Mouse (Mus musculus): ENCODE measurements at regions not wholly inside any gene's neighbourhood (a gene's known extent, or its start where the extent isn't known, plus 50 kb on each side); places are given as distances from the start of the nearest gene placed in this dataset.
"Not testable (repeated sequence)": the region's sequence is repeated elsewhere in the genome, so short reads cannot be mapped to it uniquely, and the experiment has no call there.

DNA sequence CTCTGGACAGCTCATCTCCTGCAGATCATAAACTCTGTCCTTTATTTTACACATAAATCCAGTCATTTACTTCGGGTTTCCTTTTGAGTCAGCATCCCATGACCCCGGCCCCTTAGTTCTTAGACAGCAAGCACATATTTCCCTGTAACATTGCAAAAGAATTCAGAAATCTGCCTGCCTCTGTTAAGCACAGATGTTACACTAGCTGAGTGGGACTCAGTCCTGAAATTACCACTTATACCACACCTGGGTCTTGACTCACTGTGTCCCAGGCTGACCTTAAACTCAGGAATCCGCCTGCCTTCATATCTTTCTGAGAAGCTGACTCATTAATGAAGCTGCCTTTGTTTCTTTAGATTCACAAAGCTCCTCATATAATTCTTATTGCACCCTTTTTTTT, 139.9 kb downstream of the Sptssa start:
- DNase-seq, result no peak

DNA sequence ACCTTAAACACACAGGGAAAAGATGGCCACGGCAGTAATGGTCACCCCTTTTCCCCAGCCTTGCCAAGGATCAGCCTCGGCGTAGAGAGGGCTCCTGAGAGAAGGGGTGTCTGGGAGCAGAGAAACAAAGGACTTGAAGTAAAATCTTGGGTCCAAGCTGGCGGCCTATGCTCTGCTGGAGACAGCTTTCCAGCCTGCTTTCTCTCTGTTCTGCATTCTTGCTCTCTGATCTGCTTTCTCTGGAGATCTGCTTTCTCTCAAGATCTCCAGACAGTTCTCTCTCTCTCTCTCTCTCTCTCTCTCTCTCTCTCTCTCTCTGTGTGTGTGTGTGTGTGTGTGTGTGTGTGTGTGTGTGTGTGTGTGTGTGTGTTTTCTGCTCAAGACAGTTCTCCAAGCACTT, 140.3 kb downstream of the Sptssa start:
- DNase-seq, result not testable (repeated sequence)

DNA sequence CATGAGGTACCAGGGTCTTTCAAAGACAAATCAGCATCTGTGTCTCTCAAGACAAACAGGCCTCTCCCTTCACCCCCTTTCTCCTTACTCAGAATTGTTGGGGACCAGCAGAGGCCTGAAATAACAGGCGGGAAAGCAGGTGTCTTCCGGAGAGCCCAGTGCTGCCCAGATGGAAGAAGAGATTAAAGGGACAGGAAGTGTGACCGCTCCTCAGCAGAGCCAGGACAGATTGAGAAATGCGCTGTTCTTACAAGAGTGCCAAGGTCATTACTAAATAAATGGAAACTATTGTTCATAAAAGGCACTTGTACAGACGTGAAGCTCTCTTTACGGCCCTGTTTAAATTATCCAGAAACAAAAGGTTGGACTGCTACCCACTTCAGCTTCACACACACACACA, 146.5 kb downstream of the Sptssa start:
- peak; percentile 5 for DNase-seq

DNA sequence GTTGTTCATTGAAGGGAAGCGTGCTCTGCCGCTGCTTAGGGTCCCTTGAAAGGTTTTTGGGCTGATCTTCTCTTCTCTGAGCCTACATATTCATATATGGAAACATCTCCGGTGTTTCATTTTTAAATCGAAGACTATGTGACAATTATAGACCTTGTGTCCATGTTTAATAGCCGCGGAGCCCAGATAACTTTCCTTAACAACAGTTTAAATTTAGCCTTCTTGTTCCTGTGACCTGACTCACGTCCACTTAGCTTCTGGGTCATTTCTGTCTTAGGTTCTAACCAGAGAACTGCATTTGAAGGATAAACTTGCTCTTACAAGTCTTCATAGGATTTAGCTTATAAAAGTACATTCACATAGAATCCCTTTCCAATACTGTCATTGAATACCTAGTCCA, 153.6 kb downstream of the Sptssa start:
- no peak for DNase-seq

DNA sequence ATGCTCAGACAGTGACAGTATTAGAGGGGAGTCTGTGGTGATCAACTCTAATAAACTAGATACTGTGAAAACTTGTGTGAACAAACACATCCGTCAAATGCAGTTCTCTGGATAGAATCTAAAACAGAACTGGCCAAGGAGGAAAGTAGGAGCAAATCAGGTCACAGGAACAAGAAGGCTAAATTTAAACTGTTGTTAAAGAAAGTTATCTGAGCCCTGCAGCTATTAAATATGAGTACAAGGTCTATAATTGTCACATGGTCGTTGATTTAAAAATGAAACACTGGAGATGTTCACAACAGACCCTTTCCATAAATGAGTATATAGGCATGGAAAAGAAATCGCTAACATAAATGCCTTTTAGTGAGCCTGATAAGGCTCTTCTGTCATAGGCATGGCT, 156.4 kb downstream of the Sptssa start:
- no peak for DNase-seq

DNA sequence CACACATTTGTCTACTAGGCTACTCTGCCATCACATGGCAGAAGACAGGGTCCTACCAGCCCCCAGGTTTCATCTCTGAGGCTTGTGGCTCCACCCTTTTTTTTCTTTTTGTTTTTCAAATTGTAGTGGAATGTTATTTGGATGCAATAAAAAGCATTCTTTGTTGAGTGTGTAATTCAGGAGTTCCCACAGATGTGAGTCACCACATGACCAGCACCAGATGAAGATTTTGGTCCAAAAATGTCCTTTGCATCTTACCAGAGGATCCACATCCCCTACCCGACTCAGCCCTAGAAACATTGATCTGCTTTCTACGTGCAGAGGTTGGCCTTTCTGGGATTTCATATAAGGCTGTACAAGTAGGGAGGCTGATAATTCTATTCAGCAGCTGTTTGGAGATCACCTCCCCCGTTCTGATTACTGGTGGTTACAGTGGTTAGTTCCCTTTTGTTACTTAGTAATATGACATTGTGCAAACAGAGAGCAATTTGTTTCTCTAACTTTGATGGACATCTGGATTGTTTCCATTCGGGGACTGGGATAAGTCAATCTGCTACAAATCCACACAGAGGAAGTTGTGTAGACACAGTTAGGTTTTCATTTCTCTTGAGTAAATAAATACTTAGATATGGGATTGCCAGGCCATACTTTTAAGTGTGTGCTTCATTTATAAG, 160.5 kb downstream of the Sptssa start:
- no peak for DNase-seq

DNA sequence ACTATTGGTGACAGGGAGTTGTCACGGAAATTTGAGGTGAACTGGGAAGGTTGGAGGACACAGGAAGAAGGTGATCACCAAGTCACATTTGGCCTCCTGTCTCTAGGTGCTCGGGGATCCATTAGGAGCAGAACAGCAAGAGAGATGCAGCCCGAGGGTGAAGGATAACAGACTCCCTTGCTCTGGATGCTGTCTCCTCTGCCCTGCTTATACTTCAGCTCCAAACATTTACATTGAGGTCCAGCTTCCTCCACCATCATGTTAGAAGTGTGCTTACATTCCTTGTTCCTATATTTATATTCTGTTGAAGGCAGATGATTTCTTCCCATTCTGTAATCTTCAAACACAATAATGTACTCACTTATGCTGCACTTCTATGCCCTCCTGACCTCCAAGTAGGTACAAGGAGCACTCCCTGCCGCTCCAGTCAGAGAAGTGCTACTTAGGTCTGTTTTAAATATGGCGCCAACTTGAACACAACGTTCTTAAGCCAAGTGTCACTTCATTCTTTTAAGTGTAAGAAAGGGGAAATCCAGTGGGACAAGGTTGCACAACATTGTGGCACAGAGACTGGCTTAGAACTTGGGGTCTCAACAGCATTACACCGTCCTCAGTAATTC, 161.5 kb downstream of the Sptssa start:
- DNase-seq, result no peak

DNA sequence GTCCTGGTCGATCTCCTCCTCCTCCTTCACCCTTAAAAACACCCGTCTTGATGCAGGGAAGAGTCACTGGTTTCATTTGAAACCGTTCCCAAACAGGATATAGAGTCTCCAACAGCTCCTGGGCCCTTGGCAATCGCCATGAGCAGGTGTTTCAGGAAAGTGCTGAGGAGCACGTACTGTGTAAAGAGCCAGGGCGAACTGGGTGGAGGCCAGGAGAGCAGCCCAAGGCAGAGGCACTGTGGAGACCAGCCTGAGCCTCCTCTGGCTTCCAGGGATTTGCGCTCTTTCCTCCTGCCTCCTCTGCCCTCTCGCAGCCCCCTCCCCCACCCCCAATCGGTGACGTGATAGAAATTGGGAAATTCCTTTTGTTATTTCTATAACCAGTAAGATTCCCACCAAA, 163.6 kb downstream of the Sptssa start:
- peak; percentile 16 for DNase-seq

DNA sequence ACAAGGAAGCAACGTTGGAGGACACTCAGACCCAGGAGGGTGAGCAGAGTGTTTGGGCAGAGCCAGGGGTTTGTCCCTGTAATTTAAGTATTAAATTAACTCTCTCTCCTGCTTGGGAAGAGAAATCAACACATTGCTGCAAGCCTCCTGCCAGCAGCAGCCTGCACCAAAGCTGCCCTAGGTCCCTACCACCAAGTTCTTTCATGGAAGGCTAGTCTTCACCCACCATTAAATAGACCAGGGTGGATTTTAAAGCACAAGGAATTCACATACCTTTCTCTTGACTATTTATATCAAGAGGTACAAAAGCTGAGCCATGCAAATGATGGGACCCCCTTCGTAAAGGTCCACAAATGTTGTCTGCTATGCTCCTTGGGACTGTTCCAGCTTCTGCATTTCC, 165.9 kb downstream of the Sptssa start:
- DNase-seq, result no peak

DNA sequence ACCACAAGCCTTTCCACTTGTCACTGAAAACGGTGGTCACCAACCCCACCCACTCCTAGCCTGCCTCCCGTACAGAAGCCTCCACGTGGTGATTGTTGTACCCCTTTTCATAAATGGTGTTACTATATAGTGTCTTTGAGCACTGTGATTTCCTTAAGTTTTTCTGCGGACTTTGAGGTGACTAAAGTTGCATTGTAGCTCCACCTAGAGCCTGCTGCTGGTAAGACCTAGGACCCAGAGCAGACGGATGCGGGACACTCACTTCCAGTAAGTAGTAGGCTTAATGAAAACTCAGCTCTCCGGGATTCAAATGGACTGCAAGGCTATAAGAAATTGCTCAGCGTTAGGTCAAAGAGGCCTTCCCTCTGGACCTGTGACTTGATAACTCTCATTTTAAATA, 166.7 kb downstream of the Sptssa start:
- peak; percentile 6 for DNase-seq

DNA sequence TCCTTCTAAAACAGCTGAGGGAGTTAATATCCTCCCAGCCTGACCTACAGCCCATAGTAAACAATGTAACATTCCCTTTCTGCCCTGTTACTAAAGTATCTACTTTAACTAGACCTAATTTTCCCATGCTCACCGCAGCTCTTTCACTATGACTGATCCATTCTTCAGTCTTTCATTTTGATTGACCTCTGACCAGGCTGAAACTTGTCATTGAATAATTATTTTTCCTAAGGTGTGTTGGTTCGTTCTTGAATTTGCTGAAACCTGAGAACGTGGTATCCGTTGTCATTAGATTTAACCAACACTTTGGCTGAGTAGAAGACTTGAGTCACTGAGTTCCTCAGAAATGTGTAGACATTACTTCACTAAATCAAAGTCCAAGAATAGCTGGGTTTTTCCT, 168.7 kb downstream of the Sptssa start:
- no peak for DNase-seq

DNA sequence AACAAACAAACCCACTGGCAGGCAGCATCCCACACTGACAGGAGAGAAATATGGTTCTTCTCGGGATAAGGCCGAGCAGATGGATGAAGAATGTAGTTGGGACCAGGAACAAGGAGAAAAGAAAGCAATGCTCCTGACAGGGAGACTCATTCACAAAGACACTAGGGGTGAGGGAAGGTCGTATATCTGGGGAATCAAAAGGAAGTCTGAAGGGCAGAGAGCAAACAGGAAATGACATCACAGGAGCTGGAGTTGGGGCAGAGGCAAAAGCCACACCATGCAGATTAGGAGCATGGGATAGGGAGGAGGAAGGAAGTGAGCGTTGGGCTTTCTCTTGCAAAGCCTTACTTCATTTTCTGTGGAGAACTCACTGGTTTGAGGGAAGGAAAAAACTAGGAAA, 174.4 kb downstream of the Sptssa start:
- no peak for DNase-seq

DNA sequence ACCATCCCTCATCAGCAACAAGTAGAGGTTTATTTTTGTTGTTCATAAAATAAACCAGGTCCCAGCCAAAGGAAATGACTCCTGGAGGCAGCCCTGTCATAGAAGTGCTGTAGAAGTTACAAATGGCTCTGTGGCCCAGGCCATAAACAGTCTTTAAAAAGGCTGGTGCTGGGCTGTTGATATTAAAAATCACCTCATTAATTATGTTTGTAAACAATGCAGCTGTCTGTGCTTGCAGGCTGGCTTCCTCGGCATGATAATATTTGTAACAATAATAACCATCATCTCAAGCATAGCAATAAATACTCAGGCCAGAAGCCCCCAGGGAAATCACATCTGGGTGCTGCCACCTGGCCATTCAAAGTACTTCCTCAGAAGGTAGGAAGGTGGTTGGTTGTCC, 176.5 kb downstream of the Sptssa start:
- DNase-seq, result no peak

DNA sequence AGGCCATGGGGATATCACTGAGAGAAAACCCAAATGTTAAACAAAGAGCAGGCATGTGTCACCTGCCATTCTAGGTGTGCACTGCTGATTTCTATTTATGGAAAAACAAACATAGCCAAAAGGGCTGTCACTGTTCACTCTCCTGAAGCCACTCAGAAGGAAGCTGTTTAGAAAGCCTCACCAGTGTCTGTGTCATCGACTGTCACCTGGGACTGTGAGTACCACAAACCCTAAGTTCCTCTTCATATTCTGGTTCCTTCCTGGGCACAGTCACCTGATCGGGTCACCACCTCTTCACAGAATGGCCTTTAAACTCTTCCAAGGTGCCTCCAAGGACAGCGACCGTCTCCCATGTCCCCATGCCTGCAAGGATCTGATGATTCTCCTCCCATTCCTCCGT, 183.5 kb downstream of the Sptssa start:
- DNase-seq, result no peak

DNA sequence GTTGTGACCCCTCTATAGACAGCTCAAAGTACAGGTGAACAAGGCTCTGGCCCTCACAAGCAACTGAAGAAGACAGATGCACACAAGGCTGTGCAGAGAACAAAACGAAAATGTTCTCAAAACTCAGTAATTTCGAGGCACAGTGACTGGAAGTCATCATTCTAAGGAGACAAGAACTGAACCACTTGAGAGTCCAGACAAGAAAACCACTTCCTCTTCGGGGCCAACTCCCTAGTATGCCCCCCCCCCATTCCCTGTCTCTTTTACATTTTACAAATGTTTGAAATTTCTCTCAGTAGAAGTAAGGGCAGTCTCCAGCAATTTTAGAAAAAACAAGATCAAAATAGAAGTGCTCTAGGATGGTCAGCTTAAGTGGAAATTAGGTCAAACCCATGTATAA, 184.0 kb downstream of the Sptssa start:
- DNase-seq, result no peak

DNA sequence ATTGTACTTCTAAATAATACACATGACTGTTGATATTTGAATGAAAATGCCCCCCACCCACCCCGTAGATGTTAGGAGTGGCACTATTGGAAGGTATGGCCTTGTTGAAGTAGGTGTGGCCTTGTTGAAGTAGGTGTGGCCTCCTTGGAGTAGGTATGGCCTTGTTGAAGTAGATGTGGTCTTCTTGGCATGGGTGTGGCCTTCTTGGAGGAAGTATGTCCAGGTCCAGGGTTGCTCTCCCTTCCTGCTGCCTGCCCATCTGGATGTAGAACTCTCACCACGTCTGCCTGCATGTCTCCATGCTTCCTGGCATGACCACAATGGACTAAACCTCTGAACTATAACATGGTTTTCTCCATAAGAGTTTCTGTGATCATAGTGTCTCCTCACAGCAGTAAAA, 188.7 kb downstream of the Sptssa start:
- no peak for DNase-seq

DNA sequence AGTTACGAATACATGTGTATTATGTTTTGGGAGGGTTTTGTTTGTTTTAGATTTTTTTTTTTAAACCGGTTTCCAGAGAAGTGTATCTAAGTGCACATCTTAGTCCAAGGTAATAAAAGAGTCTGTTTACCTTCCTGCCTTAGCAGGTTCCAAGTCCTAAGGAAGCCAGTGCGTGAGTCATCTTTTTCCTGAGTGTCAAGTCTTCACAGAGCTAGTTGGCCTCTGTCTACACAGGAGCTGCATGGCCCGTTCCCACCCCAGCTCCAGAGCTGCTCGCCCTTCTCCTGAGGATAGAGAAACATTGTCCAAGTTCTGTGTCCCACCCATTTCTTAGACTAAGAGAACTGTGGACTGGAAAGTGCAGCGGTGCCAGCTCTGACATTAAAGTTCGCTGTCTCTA, 192.6 kb downstream of the Sptssa start:
- DNase-seq, result no peak

DNA sequence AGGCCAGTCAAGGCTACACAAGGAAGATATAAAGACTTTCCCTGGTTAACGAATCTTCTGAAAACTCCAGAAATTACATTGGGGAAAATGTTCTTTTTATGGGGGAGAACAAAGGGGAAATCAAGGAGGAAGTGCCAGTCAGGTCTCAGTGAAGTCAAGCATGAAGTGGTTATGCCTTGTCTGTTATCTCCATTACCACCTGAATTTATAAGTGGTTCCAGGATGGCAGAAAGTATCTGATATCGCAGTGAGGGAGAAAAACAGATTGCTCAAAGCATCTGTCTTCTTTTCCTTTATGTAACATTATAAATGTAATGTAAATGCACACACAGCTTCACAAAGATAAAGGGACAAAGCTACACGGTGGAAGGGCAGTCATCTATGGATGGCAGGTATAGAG, 195.0 kb downstream of the Sptssa start:
- DNase-seq, result no peak

DNA sequence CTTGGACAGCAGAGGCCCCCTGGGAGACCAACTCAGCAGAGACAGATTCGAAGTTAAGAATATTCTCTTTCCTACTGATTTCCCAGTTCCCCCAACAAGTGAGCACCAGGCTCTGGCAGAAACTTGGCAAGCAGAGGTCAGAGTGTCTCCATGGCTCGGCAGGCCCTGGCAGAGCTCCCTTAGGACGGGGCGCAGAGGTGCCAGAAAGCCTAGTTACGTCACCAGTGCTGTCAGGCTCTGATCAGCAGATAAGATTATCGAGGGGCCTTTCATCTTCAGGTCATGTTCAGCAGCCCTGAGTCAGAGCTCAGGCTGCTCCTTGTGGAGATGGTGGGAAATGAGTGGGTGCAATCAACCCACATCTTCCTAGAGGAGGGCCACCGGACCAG, 196.2 kb downstream of the Sptssa start:
- peak; percentile 2 for DNase-seq

DNA sequence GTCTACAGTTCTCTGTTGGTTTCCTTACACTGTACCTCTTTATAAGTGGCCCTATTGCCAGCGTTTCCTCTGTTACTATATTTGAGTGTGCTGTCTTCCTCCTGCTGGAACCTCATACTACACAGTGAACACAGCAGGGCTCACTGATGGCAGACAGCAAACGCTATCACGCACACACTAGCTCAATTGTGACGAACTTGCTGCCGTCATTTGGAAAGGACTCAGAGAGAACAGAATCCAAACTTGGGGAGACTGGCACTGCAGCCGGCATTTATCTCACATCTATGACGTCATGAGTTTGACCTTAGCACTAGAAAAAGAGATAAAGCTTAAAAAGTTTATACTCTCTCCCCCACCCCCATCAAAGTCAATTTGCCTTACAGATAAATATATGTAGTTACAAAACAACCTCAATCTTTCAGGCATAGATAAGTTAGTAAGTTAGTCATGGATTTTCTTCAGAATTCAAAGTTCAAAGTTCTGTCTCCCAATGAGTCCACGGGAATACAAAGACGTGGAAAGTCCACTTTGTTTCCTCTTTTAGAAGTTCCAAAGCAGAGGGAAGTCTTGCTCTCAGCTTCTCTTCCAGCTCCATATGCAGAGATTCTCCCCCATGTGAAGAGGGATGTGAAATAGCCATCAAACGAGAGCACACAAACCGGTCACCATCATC, 196.8 kb downstream of the Sptssa start:
- DNase-seq, result no peak

DNA sequence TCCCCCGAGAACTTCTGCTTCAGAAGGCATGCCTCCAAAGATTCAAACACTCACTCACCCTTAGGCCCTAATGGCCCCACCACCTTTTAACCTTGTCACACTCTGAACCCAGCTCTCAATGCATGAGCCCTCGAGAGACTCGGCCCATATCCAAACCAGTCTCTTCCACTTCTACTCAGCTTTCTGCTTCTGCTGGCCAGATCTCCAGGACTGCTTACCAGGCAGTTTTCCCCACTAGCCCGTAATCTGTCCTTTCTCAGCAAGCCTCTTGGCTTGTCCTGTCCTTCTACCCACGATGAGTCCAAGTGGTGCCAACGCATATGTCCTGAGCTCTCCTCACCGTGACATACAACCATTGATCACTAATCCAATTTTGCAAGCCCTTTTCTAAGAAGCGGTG, 199.6 kb downstream of the Sptssa start:
- DNase-seq, result no peak

DNA sequence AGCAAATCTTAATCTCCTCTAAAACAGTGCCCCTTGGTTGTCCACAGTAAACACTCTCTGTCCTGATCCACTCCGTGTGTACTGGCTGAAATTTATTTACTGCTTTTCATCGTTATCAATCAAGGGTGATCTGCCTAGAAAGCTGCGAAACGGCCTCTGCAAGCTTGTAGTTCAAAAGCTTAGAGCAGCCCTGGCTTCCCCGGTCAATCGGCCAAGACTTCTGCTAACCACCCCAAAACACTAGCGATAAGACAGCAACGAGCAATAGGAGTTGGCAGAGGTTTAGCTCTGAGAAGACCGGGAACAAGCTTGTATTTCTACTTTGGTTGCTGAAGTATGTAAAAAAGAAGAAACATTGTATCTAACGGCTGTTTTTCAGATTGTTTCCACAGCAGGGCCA, 201.8 kb downstream of the Sptssa start:
- no peak for DNase-seq

DNA sequence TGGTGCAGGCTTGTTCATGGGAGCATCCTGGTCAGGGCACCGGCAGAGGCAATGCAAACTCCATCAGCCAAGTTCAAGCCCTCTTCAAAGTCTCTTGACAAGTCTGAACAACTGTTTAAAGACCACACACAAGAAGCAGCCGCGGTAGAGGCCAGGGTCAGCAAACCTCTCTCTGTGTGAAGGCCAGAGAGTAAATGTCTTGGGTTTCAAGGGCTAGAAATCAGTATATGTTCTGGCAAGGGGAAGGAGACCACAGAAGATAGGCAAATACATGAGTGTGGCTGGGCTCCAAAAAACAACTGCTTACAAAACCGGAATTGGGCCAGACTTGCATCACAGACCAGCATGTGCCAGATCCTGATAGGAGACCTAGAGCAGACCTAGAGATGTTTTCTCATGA, 203.0 kb downstream of the Sptssa start:
- DNase-seq, result no peak

DNA sequence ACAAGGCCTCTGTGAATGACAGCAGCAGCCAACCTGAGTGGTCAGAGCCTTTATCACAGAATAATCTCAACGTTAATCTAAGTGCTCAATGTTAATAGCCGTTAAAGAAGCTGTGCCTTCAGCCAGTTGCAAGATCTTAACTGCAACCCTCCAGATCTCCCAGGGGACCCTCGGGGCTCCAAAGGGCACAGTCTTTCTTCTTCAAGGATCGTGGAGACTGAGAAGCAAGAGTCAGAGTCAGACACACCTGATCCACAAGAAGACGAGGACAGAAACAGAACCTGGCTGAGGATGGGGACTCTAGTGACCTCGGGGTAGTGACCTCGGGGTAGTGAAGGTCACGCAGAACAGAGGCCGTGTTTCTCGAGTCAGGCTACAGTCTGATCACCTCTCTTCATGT, 206.0 kb downstream of the Sptssa start:
- no peak for DNase-seq

DNA sequence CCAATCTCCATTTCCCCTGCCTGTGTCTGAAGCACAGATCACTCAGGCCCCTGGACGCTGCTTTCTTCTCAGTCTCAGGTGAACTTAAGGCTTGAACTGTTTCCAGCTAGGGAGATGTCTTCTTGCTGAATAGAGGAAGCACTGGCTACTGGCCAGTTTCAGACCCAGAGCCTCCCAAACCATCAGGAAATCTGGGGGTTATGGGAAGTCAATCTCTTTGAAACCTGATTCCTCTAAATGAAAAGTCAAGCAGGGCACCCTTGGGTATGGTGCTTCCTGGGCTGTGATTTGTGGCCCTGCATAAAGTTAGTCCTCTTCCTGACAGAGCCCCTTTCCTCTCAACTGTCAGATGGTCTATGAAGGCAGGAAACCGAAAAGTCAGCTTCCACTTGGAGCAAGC, 208.2 kb downstream of the Sptssa start:
- no peak for DNase-seq

Measured in cerebellum, adult 11-12 months (tissue).